Mouse (Mus musculus): ENCODE measurements around the gene Racgap1. TPM values are rescaled to one million over a fixed set of nuclear protein-coding genes. Genes with fewer than 3 reads are reported as not detected.

Gene Racgap1
- polyA plus RNA-seq, 1 experiment from 2014 or later = 119 TPM

DNA sequence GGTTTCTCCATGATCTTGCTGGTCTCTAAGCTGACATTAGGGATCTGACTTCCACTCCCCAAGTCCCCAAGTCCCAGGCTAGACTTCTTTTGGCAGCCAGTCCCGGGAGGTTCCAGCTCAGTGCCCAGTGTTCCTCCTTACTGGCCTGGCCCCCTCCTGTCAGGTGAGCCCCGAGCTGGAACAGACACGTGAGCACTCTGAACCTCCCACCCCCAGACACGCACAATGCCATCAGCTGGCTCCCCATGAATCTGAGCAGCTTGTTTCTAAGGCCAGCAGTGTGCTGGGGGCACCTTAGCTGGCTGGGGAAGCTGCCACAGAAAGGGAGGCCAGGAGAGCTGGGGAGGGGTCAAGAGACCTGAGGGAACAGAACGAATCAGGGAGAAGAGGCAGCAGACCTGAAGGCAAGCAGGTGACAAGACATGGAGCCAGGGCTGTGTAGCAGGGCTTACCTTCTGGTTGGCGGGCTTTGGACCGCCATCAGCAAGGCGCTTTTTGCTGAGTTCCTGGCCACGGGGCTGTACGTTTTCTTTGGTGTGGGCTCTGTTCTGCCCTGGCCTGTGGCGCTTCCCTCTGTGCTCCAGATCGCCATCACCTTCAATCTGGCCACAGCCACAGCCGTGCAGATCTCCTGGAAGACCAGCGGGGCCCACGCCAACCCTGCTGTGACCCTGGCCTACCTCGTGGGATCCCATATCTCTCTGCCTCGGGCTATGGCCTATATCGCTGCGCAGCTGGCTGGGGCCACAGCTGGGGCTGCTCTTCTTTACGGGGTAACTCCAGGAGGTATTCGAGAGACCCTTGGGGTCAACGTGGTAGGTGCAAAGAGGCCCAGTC, 50.3 kb downstream of the Racgap1 start, which contains the start of gene Aqp6:
Gene Aqp6, plus strand, starts transcription at position 415 of the 837 bp plus-strand sequence.
- WGBS = 54% methylated on average over 22 of the region's 22 CpGs
- H3K4me2 ChIP-seq = no peak within 1 kb of the TSS
- H3K4me1 ChIP-seq = peaks cover 45% of the 10 kb centered on the region
- no peak within 1 kb of the TSS for H3K27ac ChIP-seq (replicated peaks)
- no peak within 1 kb of the TSS for H3K4me3 ChIP-seq
- no peaks in the 10 kb centered on the region for H3K9me3 ChIP-seq
- ATAC-seq (ENCODE audit: extremely low read depth, insufficient number of reproducible peaks, low FRiP score, low TSS enrichment) = no peak
- no peaks in the 10 kb centered on the region for H3K36me3 ChIP-seq
- H3K27me3 ChIP-seq (replicated peaks) = peaks cover 82% of the 10 kb centered on the region
- H3K9ac ChIP-seq = no peak within 1 kb of the TSS

DNA sequence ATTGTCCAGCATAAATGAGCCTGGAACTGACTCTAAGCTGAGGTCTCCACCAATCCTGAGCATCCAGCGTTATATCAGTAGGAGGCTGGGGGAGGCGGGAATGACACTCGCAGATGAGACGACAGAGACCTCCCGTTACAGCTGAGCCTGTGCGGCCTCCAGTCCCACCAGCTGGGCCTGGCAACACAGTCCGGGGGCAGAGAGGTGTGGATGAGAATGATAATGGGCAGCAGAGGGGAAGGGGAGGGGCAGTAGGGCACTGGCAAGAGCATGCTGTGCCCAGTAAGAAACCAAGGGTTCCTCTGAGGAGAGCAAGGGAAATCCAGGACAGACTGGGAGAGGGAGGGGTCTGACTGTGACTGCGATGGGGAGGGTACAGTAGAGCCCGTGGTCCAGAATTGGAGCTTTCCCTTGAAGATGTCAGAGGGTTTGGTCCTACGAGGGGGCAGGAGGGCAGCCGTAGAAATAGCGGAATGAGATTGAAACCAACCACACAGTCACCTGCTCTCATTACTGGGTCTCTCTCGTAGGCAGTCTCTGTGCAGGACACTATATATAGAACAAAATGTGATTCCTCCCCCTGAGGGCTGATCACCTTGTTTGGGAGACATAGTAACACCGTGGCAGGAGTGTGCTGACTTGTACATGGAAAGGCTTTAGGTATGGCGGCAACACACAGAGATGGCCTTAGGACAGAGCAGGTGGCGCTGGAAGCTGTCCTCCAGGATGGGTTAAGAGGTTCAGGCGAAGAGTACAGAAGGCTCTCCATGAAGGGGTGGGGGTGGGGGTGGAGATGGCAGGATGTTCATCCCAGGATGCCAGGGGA, 52.0 kb downstream of the Racgap1 start:
- H3K4me3 ChIP-seq = no peak overlapping the region
- H3K9ac ChIP-seq = no peak overlapping the region; the same call in 1 of the 2 replicates
- peak overlapping the region; percentile 22; the same call in 1 of the 2 replicates for H3K4me2 ChIP-seq
- no peaks in the 10 kb centered on the region for H3K36me3 ChIP-seq
- WGBS = 40% methylated on average over 17 of the region's 17 CpGs
- H3K27me3 ChIP-seq (replicated peaks) = peaks cover 82% of the 10 kb centered on the region
- no peaks in the 10 kb centered on the region for H3K9me3 ChIP-seq
- no peak for ATAC-seq (ENCODE audit: extremely low read depth, insufficient number of reproducible peaks, low FRiP score, low TSS enrichment)
- peaks cover 47% of the 10 kb centered on the region for H3K4me1 ChIP-seq
- H3K27ac ChIP-seq (replicated peaks) = no peak overlapping the region

- H3K36me3 ChIP-seq = no peaks in the 10 kb centered on the region
- no peaks in the 10 kb centered on the region for H3K9me3 ChIP-seq
- H3K27me3 ChIP-seq (replicated peaks) = peaks cover 90% of the 10 kb centered on the region
- H3K27ac ChIP-seq (replicated peaks) = no peak overlapping the region
- H3K4me1 ChIP-seq = peaks cover 33% of the 10 kb centered on the region
- H3K9ac ChIP-seq = no peak overlapping the region
- H3K4me2 ChIP-seq = no peak overlapping the region
- no peak overlapping the region for H3K4me3 ChIP-seq
- 53% methylated on average over 8 of the region's 8 CpGs for WGBS
- ATAC-seq (ENCODE audit: extremely low read depth, insufficient number of reproducible peaks, low FRiP score, low TSS enrichment) = no peak
Observed at GRCm38 (mm10) chr15:99597596-99597995, 53.9 kb downstream of the Racgap1 start.

DNA sequence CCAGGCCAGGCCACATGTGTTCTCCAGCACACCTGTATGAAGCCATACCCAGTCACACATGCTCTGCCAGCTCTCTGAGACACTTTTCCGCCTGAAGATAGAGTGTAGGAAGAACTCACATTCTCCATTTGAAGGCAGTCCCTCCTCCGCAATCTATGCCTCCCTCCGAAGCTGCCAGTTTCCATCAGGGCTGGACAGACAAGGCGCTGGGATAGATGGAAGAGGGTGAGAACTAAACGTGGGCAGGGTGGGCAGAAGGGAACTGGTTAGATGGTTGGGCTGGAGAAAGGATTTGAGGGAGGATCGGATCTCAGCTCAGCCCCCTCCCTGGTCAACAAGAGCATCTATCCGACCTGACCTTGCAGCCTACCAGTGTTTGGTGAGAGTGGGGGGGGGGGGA, 54.6 kb downstream of the Racgap1 start:
- no peak for ATAC-seq (ENCODE audit: extremely low read depth, insufficient number of reproducible peaks, low FRiP score, low TSS enrichment)
- no peak overlapping the region for H3K4me3 ChIP-seq
- H3K9ac ChIP-seq = no peak overlapping the region
- no peak overlapping the region for H3K4me2 ChIP-seq
- H3K27me3 ChIP-seq (replicated peaks) = peaks cover 93% of the 10 kb centered on the region
- no peak overlapping the region for H3K27ac ChIP-seq (replicated peaks)
- 55% methylated on average over 7 of the region's 7 CpGs for WGBS
- no peaks in the 10 kb centered on the region for H3K9me3 ChIP-seq
- no peaks in the 10 kb centered on the region for H3K36me3 ChIP-seq
- H3K4me1 ChIP-seq = peaks cover 27% of the 10 kb centered on the region

- Histone ChIP-seq H3K27me3 (replicated peaks) (peaks cover 94% of the 10 kb centered on the region), H3K36me3 (no peaks in the 10 kb centered on the region), H3K9ac (no peak overlapping the region), H3K4me1 (peaks cover 20% of the 10 kb centered on the region), H3K4me3 (no peak overlapping the region), H3K4me2 (no peak overlapping the region), H3K27ac (replicated peaks) (no peak overlapping the region), H3K9me3 (no peaks in the 10 kb centered on the region)
- no peak for ATAC-seq (ENCODE audit: extremely low read depth, insufficient number of reproducible peaks, low FRiP score, low TSS enrichment)
- under 1% methylated on average over 7 of the region's 7 CpGs for WGBS
Observed at GRCm38 (mm10) chr15:99596056-99596687, 55.3 kb downstream of the Racgap1 start.

GRCm38 (mm10) chr15:99594951-99595350, 56.5 kb downstream of the Racgap1 start:
- H3K4me3 ChIP-seq = no peak overlapping the region
- no peaks in the 10 kb centered on the region for H3K36me3 ChIP-seq
- peaks cover 24% of the 10 kb centered on the region for H3K4me1 ChIP-seq
- 66% methylated on average over 10 of the region's 10 CpGs for WGBS
- no peak for ATAC-seq (ENCODE audit: extremely low read depth, insufficient number of reproducible peaks, low FRiP score, low TSS enrichment)
- H3K4me2 ChIP-seq = no peak overlapping the region
- H3K27ac ChIP-seq (replicated peaks) = no peak overlapping the region
- H3K27me3 ChIP-seq (replicated peaks) = peaks cover 94% of the 10 kb centered on the region
- no peak overlapping the region for H3K9ac ChIP-seq
- H3K9me3 ChIP-seq = no peaks in the 10 kb centered on the region

DNA sequence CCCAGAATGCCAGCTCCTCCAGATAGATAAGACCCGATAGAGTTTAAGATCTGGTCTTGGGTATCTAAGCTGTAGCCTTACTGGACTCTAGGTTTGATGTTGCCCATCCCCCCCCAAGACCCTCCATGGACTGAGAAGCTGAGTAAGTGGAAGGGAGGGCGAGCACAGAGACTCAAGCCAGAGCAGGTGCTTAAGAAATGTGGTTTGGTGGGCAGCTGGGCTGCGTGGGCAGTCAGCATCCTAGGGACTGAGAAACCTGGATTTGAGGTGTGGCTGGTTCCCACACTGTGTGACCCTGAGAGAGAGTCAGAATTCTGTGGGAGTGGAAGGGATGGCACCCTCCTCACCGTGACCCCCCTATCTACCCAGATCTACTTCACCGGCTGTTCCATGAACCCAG, 58.6 kb downstream of the Racgap1 start:
- Histone ChIP-seq H3K9me3 (no peaks in the 10 kb centered on the region), H3K36me3 (no peaks in the 10 kb centered on the region), H3K4me3 (no peak overlapping the region), H3K27ac (replicated peaks) (no peak overlapping the region), H3K4me1 (peaks cover 23% of the 10 kb centered on the region), H3K9ac (no peak overlapping the region), H3K4me2 (no peak overlapping the region), H3K27me3 (replicated peaks) (peaks cover 95% of the 10 kb centered on the region)
- WGBS = 85% methylated on average over 5 of the region's 5 CpGs
- no peak for ATAC-seq (ENCODE audit: extremely low read depth, insufficient number of reproducible peaks, low FRiP score, low TSS enrichment)

GRCm38 (mm10) chr15:99592177-99592576, 59.3 kb downstream of the Racgap1 start:
- H3K27me3 ChIP-seq (replicated peaks) = peaks cover 95% of the 10 kb centered on the region
- no peak overlapping the region for H3K4me2 ChIP-seq
- no peak overlapping the region for H3K27ac ChIP-seq (replicated peaks)
- WGBS = 73% methylated on average over 8 of the region's 8 CpGs
- peaks cover 23% of the 10 kb centered on the region for H3K4me1 ChIP-seq
- ATAC-seq (ENCODE audit: extremely low read depth, insufficient number of reproducible peaks, low FRiP score, low TSS enrichment) = no peak
- H3K9ac ChIP-seq = no peak overlapping the region
- no peaks in the 10 kb centered on the region for H3K9me3 ChIP-seq
- H3K4me3 ChIP-seq = no peak overlapping the region
- H3K36me3 ChIP-seq = no peaks in the 10 kb centered on the region

- peak within 1 kb of the TSS; percentile 50 for H3K4me3 ChIP-seq
- peak within 1 kb of the TSS; percentile 52 for H3K9ac ChIP-seq
- no peak within 1 kb of the TSS for H3K27ac ChIP-seq (replicated peaks)
- no peaks in the 10 kb centered on the region for H3K36me3 ChIP-seq
- H3K27me3 ChIP-seq (replicated peaks) = peaks cover 100% of the 10 kb centered on the region
- WGBS = 2% methylated on average over 65 of the region's 83 CpGs
- no peaks in the 10 kb centered on the region for H3K9me3 ChIP-seq
- ATAC-seq (ENCODE audit: extremely low read depth, insufficient number of reproducible peaks, low FRiP score, low TSS enrichment) = peak; percentile 43; the same call in 1 of the 2 replicates
- H3K4me1 ChIP-seq = peaks cover 19% of the 10 kb centered on the region
- H3K4me2 ChIP-seq = peak within 1 kb of the TSS; percentile 68
Observed at GRCm38 (mm10) chr15:99590429-99591084, 60.9 kb downstream of the Racgap1 start, which contains the start of gene Aqp5. Aqp5 (plus strand) TSS chr15:99590782.

DNA sequence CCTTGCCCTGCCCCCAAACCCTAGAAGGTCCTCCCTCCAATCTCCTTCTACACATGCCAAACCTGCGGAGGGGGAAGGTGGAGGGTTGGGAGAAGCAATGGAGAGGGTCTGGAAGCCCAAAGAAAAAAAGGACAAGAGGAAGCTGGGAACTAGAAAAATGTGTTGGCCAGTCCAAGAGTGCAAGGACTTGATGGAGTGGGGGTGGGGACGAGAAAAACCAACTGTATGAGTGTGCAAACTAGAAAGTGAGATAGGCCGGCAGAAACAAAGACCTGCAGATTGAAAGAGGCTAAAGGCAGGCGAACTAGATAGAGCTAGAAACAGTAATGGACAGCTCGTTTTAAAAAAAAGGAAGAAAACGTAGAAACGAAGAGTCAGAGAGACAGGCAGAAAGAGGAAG, 61.8 kb downstream of the Racgap1 start:
- Histone ChIP-seq H3K27ac (replicated peaks) (no peak overlapping the region), H3K36me3 (no peaks in the 10 kb centered on the region), H3K4me1 (peaks cover 25% of the 10 kb centered on the region), H3K4me3 (no peak overlapping the region), H3K4me2 (no peak overlapping the region), H3K9me3 (no peaks in the 10 kb centered on the region), H3K9ac (no peak overlapping the region), H3K27me3 (replicated peaks) (peaks cover 100% of the 10 kb centered on the region)
- WGBS = 20% methylated on average over 7 of the region's 7 CpGs
- ATAC-seq (ENCODE audit: extremely low read depth, insufficient number of reproducible peaks, low FRiP score, low TSS enrichment) = no peak

DNA sequence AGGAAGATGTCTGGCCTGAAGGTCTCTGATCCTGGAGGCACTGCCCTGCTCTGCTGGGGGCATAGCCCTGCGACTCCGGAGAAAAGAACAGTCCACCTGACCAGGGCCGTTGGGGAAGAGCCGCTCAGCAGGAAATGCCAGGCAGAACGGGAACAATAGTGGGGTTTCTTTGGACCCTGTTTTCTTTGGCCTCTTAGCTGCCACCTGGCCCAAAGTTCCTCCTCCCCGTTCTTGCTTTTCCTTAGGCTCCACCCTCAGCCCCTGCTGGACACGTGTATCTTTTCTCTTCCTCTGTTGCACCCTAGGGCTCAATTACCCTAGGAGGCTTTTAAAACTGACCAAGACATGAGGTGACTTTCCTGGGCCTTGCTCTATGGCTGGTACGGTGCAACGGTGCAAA, 62.2 kb downstream of the Racgap1 start:
- 7% methylated on average over 9 of the region's 9 CpGs for WGBS
- no peaks in the 10 kb centered on the region for H3K36me3 ChIP-seq
- no peak overlapping the region for H3K4me3 ChIP-seq

More for the DNA sequence above, 62.2 kb downstream of the Racgap1 start:
- Histone ChIP-seq H3K27me3 (replicated peaks) (peaks cover 100% of the 10 kb centered on the region), H3K4me2 (no peak overlapping the region), H3K9ac (no peak overlapping the region), H3K9me3 (no peaks in the 10 kb centered on the region), H3K27ac (replicated peaks) (no peak overlapping the region), H3K4me1 (peaks cover 30% of the 10 kb centered on the region)
- ATAC-seq (ENCODE audit: extremely low read depth, insufficient number of reproducible peaks, low FRiP score, low TSS enrichment) = no peak

All from heart, embryonic 13.5 days (tissue).